Mouse (Mus musculus) myocyte (in vitro differentiated cells): ENCODE measurements around the gene Slc35f4. TPM values are rescaled to one million over a fixed set of nuclear protein-coding genes. Genes with fewer than 3 reads are reported as not detected.

ENCODE experiments used
- H3K27me3 ChIP-seq: one replicate; pipeline ENCODE4 v1.6.1; 2011; ENCODE audit not compliant: control insufficient read depth, insufficient read depth, insufficient read length
- H3K36me3 ChIP-seq: one replicate; pipeline ENCODE4 v1.6.1; 2011; ENCODE audit not compliant: control insufficient read depth, insufficient read depth
- H3K4me2 ChIP-seq: one replicate; pipeline ENCODE4 v1.6.1; 2011; ENCODE audit warnings: low read depth, control low read depth
- H3K4me3 ChIP-seq: one replicate; pipeline ENCODE4 v1.5.1; 2011; ENCODE audit warnings: mild to moderate bottlenecking, control low read depth, moderate library complexity
- H3K79me2 ChIP-seq: one replicate; pipeline ENCODE4 v1.6.1; 2011; ENCODE audit not compliant: control insufficient read depth, insufficient read depth
- H3ac ChIP-seq: one replicate; pipeline ENCODE4 v1.6.1; 2011; ENCODE audit not compliant: control insufficient read depth, insufficient read length
- CEBPB ChIP-seq: IDR thresholded peaks from 2 replicates; pipeline ENCODE4 v1.6.1; 2011; ENCODE audit warnings: mild to moderate bottlenecking, moderate library complexity; ENCODE audit not compliant: poor library complexity, insufficient read depth, severe bottlenecking
- E2F4 ChIP-seq: IDR thresholded peaks from one replicate; pipeline ENCODE4 v1.6.1; 2011; ENCODE audit warnings: mild to moderate bottlenecking, control low read depth, moderate library complexity; ENCODE audit not compliant: insufficient read depth
- MAX ChIP-seq: IDR thresholded peaks from one replicate; pipeline ENCODE4 v1.6.1; 2011; ENCODE audit warnings: low read depth, mild to moderate bottlenecking, control low read depth
- MYOD1 ChIP-seq, 3 experiments: IDR thresholded peaks; one replicate each; pipeline ENCODE4 v1.6.1; 2011; ENCODE audit warnings: control low read depth in 2 of 3, low read depth in 2 of 3, mild to moderate bottlenecking in 2 of 3, moderate library complexity in 1 of 3; ENCODE audit not compliant: insufficient read length in 2 of 3, control insufficient read depth in 1 of 3
- MYOG ChIP-seq, 3 experiments: IDR thresholded peaks; one replicate each; pipeline ENCODE4 v1.6.1; 2011; ENCODE audit warnings: control low read depth in 2 of 3, low read depth in 2 of 3, mild to moderate bottlenecking in 2 of 3; ENCODE audit not compliant: insufficient read length in 2 of 3, control insufficient read depth in 1 of 3, insufficient read depth in 1 of 3
- POLR2A ChIP-seq: IDR thresholded peaks from one replicate; pipeline ENCODE4 v1.6.1; 2011; ENCODE audit warnings: low read depth, mild to moderate bottlenecking, control low read depth, moderate library complexity; ENCODE audit not compliant: insufficient read length
- POLR2AphosphoS2 ChIP-seq: IDR thresholded peaks from one replicate; pipeline ENCODE4 v1.6.1; 2011; ENCODE audit warnings: low read depth, control low read depth; ENCODE audit not compliant: insufficient read length
- REST ChIP-seq: IDR thresholded peaks from one replicate; pipeline ENCODE4 v1.6.1; 2011; ENCODE audit warnings: mild to moderate bottlenecking, control low read depth, moderate library complexity; ENCODE audit not compliant: insufficient read depth, insufficient read length
- SRF ChIP-seq: IDR thresholded peaks from one replicate; pipeline ENCODE4 v1.6.1; 2011; ENCODE audit warnings: low read depth; ENCODE audit not compliant: control insufficient read depth, insufficient read length
- TCF12 ChIP-seq: IDR thresholded peaks from one replicate; pipeline ENCODE4 v1.6.1; 2011; ENCODE audit warnings: mild to moderate bottlenecking, control low read depth; ENCODE audit not compliant: poor library complexity, insufficient read depth, severe bottlenecking
- TCF3 ChIP-seq: IDR thresholded peaks from one replicate; pipeline ENCODE4 v1.6.1; 2011; ENCODE audit warnings: low read depth, control low read depth; ENCODE audit not compliant: insufficient read length
- USF1 ChIP-seq: IDR thresholded peaks from one replicate; pipeline ENCODE4 v1.6.1; 2011; ENCODE audit warnings: low read depth, mild to moderate bottlenecking, control low read depth, moderate library complexity
- polyA plus RNA-seq: library from polyadenylated mRNA; unstranded; fragments of >200 nt; fragmentation: generic; extraction: Trizol; gene quantifications from one replicate; pipeline ENCODE4 v1.2.1, GENCODE M21; 2012; ENCODE audit warnings: missing spikeins

The Slc35f4 gene
- not detected for polyA plus RNA-seq

DNA sequence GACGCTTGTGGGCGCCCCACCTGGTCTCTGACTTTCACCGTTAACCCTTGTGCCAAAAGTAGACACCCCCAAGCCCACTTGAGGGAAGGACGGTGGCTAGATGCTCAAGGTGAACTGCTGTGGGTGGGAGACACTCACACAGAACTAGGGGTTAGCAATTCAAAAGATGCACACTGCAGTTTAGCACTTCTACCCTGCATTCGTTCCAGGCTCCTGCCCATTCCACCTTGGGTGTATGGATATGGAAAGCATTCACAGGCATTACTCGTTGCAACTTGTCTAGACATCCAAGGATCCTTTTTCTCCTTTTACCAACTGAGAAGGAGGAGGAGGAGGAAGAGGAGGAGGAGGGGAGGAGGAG is at the start of gene Slc35f4:
Gene Slc35f4 (minus strand): TSS at position 116 of the 361 bp plus-strand sequence.
- TF ChIP-seq TCF3: no peak
- no peak for TF ChIP-seq SRF
- TF ChIP-seq POLR2A: no peak
- TF ChIP-seq MYOG (IDR thresholded peaks at IDR 0.05; ENCODE audit: control insufficient read depth in 1 of 3, insufficient read depth in 1 of 3, insufficient read length in 2 of 3, low read depth in 2 of 3): no peak
- no peak for TF ChIP-seq POLR2AphosphoS2
- TF ChIP-seq MYOD1 (IDR thresholded peaks at IDR 0.05; ENCODE audit: control insufficient read depth in 1 of 3, insufficient read length in 2 of 3, low read depth in 2 of 3): no peak
- no peak for TF ChIP-seq MAX
- no peak for TF ChIP-seq E2F4
- TF ChIP-seq REST: no peak
- TF ChIP-seq USF1: no peak
- TF ChIP-seq TCF12: no peak
- TF ChIP-seq CEBPB: no peak
- no peak within 1 kb of the TSS for H3ac ChIP-seq
- H3K4me2 ChIP-seq: no peak within 1 kb of the TSS
- H3K36me3 ChIP-seq: no peaks in the 10 kb centered on the region
- no peaks in the 10 kb centered on the region for H3K79me2 ChIP-seq
- no peak within 1 kb of the TSS for H3K4me3 ChIP-seq
- no peaks in the 10 kb centered on the region for H3K27me3 ChIP-seq

DNA sequence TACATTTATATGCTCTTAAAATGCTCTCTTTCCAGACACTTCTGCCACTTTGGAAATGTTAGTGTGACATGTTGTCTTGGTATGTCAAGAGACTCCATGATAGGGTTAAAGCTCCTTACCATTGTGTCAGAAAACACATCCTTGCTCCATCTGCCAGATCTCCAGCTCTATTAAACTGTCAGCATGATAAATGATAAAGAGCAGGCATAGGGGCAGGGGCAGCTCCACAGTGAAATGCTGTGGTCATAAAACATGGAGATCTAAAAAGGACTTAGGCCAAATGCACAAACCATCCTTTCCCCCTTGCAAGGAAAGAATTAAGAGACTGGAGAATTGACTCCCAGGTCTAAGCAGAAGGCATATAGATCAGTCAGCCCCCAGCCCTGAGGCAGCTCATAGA is 42.5 kb upstream of the Slc35f4 start:
- Histone ChIP-seq H3K36me3 (no peaks in the 10 kb centered on the region), H3K4me3 (no peak overlapping the region), H3K27me3 (no peaks in the 10 kb centered on the region), H3K79me2 (no peaks in the 10 kb centered on the region), H3K4me2 (no peak overlapping the region), H3ac (no peak overlapping the region)
- TF ChIP-seq CEBPB (no peak), MYOG (IDR thresholded peaks at IDR 0.05; ENCODE audit: control insufficient read depth in 1 of 3, insufficient read depth in 1 of 3, insufficient read length in 2 of 3, low read depth in 2 of 3) (no peak), E2F4 (no peak), MAX (no peak), TCF12 (no peak), TCF3 (no peak), POLR2A (no peak), USF1 (no peak), SRF (no peak), POLR2AphosphoS2 (no peak)

DNA sequence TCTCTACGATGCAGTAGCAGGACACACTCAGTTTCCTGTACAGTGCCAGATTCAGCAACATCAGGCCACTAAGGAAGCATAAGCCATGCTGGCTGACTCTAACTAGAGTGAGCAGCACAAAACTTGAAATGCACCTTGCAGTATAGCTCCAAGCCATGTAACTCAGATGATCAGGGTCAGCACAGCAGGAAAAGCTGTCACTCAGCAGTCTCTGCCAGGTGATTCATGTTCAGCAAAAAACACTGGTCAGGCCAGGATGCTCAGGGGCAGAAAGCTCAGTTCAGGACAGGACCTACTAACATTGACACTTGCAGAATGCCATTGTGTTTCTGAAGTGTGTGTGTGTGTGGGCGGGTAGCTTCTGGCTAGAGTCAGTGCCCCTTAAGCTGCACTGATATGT is 34.9 kb upstream of the Slc35f4 start:
- H3K27me3 ChIP-seq: no peaks in the 10 kb centered on the region
- H3ac ChIP-seq: no peak overlapping the region
- H3K4me2 ChIP-seq: no peak overlapping the region
- TF ChIP-seq REST: no peak
- TF ChIP-seq MAX: no peak
- no peak for TF ChIP-seq CEBPB
- no peak for TF ChIP-seq POLR2AphosphoS2
- TF ChIP-seq TCF3: no peak
- no peak for TF ChIP-seq SRF
- TF ChIP-seq E2F4: no peak
- TF ChIP-seq MYOG (IDR thresholded peaks at IDR 0.05; ENCODE audit: control insufficient read depth in 1 of 3, insufficient read depth in 1 of 3, insufficient read length in 2 of 3, low read depth in 2 of 3): no peak
- no peak for TF ChIP-seq POLR2A
- TF ChIP-seq MYOD1 (IDR thresholded peaks at IDR 0.05; ENCODE audit: control insufficient read depth in 1 of 3, insufficient read length in 2 of 3, low read depth in 2 of 3): no peak
- TF ChIP-seq USF1: no peak
- TF ChIP-seq TCF12: no peak
- no peaks in the 10 kb centered on the region for H3K79me2 ChIP-seq
- H3K36me3 ChIP-seq: no peaks in the 10 kb centered on the region
- H3K4me3 ChIP-seq: no peak overlapping the region

DNA sequence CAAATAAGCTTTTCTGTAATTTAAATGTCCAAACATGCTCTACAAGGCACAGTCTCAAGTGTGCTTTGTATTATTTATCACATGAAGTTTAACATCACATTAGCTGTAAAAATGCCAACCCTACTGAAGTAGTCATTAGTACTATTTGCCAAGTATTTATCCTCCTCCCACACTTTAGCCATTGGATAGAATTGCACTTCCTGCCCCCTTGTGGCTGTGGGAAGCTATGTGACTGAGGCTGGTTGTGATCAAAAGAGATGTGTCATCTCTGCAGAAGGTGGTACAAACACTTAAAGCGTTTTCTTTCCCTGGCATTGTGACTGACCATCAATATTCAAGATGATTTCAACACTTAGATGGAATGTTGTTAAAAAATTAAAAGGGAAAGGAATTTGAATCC is 14.3 kb upstream of the Slc35f4 start:
- Histone ChIP-seq H3K4me2 (no peak overlapping the region), H3K27me3 (no peaks in the 10 kb centered on the region), H3K36me3 (no peaks in the 10 kb centered on the region), H3K79me2 (no peaks in the 10 kb centered on the region), H3K4me3 (no peak overlapping the region), H3ac (no peak overlapping the region)
- TF ChIP-seq POLR2AphosphoS2 (no peak), TCF12 (no peak), E2F4 (no peak), MAX (no peak), MYOG (IDR thresholded peaks at IDR 0.05; ENCODE audit: control insufficient read depth in 1 of 3, insufficient read depth in 1 of 3, insufficient read length in 2 of 3, low read depth in 2 of 3) (no peak), SRF (no peak), REST (no peak), USF1 (no peak), POLR2A (no peak)
